In the genomic region with DNA sequence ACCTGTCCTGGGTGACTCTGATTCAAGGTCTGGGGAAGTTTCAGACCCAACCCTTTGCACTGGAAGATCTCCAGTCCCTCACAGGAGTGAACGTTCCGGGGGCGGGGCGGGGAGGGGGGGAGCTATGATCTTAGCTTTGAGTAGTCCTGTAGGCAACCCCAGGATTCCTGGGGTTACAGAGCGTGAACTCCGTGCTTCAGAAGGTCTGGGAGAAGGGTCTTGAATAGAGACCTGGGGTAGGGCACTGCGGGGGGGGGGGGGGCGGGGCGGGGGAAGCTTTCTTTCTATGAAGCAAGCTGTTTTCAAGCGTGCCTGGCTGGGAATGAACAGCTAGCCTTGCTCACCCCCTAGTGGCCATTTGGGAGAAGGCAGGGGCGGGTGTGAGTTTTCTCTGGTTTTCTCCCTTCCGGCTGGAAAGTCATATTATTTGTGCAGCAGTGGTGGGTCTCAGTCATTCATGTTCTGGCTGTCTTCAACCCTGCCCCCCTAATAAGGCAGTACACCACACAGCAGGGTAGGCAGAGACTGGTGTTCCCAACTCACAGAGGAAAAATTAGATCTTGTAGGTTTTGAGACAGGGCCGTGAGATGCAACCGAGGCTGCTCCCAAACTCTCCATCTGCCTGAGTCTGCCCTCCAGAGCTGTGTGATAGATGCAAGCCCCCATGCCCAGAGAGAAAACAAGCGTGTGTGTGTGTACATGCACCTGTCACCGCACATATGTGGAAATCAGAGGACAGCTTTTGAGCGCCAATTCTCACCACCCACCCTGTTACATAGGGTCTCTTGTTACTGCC, we compare ENCODE assay signal across 8 mouse cellular contexts. TPM values are rescaled to one million over a fixed set of nuclear protein-coding genes. Genes with fewer than 3 reads are reported as not detected.
DNase-seq lines count a peak whose midpoint lies in the region; ATAC-seq lines count a peak whose summit lies in the region.

No protein-coding gene starts in this region.

- peak; percentile 91 for DNase-seq in ZHBTc4 (ENCODE audit: low read depth, low spot score)
- peak; percentile 95 for DNase-seq in cerebellum, postnatal 4 days (ENCODE audit: low spot score in 2 of 2)
- peak; percentile 84 for DNase-seq in gastrocnemius, postnatal 10 days
- DNase-seq in left cerebral cortex, adult 8-10 months (ENCODE audit: low spot score in 2 of 2) = peak; percentile 31 to 75
- peak; percentile 86 to 91 for DNase-seq in right cerebral cortex, adult 2 months (ENCODE audit: low spot score in 2 of 2)
- DNase-seq in urinary bladder, postnatal 14 days (ENCODE audit: low spot score) = peak; percentile 85

- peak; percentile 73 for ATAC-seq in inflammation-experienced regulatory T-cells, adult 6 months
- ATAC-seq in megakaryocyte, adult 5-6 weeks (ENCODE audit: poor library complexity, severe bottlenecking) = peak; percentile 67

RNA-seq across cellular contexts. Expression of gene Serpina3n, which starts 12.0 kb away (rescaled TPM):
- total RNA-seq in gastrocnemius, postnatal 10 days (2021) = 1 to 10 TPM; 1.2 to 1.9 TPM
- not detected for polyA plus RNA-seq in inflammation-experienced regulatory T-cells, adult 6 months (2017; shearing (Covaris generic))
- 10 to 100 TPM; 13.8 to 90.9 (median 32.5) TPM for total RNA-seq in left cerebral cortex, adult 8-10 months (2022)
- 0.23 and 0.31 TPM in 2 replicates for total RNA-seq in megakaryocyte, adult 5-6 weeks (2015)
- total RNA-seq in megakaryocyte, adult 5-6 weeks (2017) = not detected in 2 replicates

RNA-seq across cellular contexts. Expression of gene Gsc, which starts 54.6 kb away (rescaled TPM):
- 1 to 10 TPM in 1 of 2 experiments, under 1 TPM in 1; 0.61 to 1.1 TPM for total RNA-seq in gastrocnemius, postnatal 10 days (2021)
- polyA plus RNA-seq in inflammation-experienced regulatory T-cells, adult 6 months (2017; shearing (Covaris generic)) = not detected
- total RNA-seq in left cerebral cortex, adult 8-10 months (2022) = not detected
- not detected in 2 replicates for total RNA-seq in megakaryocyte, adult 5-6 weeks (2015)
- total RNA-seq in megakaryocyte, adult 5-6 weeks (2017) = not detected in 2 replicates

Comparison
In these comparisons a context has a peak if more than half of its experiments do, and no peak if none do; other contexts are left out.
1. Peak in every context shown above with its lines: DNase-seq and ATAC-seq.
2. RNA of gene Serpina3n, which starts 12.0 kb away (total RNA-seq): 13.8 to 90.9 TPM in left cerebral cortex, adult 8-10 months; 1.2 to 1.9 TPM in gastrocnemius, postnatal 10 days and 0.23 to 0.31 TPM in megakaryocyte, adult 5-6 weeks; every median in the first group is over 4 times any median in the second.